Mouse (Mus musculus) G1E (cell line): ENCODE data around the gene Pom121l2.
A peak's percentile ranks its signal among the peaks of the same experiment; 100 is the strongest.

Experiments used
- CTCF ChIP-seq: IDR thresholded peaks from 2 replicates; pipeline ENCODE4 v1.5.1; 2012; ENCODE audit warnings: low read depth, low read length, inconsistent platforms, mixed read lengths
- GATA1 ChIP-seq: IDR thresholded peaks from 2 replicates; pipeline ENCODE4 v1.6.1; 2012; ENCODE audit warnings: borderline replicate concordance, low read length, inconsistent platforms, mixed read lengths
- POLR2AphosphoS5 ChIP-seq: IDR thresholded peaks from 2 replicates; pipeline ENCODE4 v1.6.1; 2012; ENCODE audit warnings: low read depth, low read length, inconsistent platforms; ENCODE audit not compliant: insufficient replicate concordance

DNA sequence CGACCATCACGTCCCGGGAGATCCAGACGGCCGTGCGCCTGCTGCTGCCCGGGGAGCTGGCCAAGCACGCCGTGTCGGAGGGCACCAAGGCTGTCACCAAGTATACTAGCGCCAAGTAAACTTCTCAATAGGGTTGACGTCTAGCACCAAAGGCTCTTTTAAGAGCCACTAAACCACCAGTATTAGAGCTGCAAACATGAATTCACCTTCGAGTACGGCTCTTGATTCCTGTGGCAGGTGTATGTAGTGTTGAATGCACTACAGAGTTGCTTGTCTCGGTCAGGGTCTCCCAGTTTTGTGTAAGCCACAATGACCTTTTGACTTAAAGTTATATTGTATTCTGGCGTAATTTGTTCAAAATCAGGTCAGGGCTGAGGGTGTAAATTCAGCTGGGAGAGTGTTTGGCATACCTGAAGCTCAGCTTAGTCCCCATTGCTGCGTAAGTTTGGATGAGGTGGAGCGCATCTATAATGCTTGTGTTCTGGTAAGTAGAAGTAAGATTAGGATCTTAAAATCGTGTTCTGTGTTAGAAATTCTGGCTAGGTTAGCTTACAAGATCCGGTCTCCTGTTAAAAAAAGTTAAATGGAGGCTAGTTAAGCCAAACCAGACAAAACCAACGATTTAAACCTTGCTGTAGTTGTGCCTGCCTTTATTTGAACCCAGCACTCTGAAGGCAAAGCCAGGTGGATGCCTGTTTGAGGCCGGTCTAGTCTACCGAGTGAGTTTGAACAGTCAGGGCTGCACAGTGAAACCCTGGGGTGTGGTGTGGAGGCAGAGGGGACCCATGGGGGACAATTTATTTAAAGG lies 55.4 kb downstream of the Pom121l2 start:
- TF ChIP-seq CTCF (no peak), GATA1 (no peak), POLR2AphosphoS5 (peak; percentile 96)
